Mouse (Mus musculus): ENCODE data around the gene Tbk1.

DNA sequence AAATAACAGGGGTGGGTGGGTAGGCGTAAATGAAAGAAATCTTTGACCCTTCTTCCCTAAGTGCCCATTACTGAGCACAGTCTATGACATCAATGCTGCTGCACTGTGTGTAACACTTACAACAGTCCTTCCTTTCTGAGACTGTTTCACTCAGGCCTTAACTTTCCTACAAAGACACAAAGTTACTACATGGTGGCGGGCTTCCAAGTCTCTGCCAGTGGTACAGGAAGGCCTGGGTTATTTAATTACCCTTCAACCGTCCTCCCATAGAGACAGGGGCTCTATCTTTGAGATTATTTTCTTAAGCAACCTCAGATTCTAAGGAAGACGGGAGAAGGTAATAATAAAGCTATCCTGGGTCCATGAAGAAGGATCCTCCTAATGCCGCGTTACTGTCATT, 25.9 kb upstream of the Tbk1 start:
- TF ChIP-seq POLR2A (IDR thresholded peaks at IDR 0.05; ENCODE audit: insufficient read depth, low read depth, low read length) (no peak), CTCF (IDR thresholded peaks at IDR 0.05; ENCODE audit: insufficient read depth, low read depth, low read length) (no peak)
